Mouse (Mus musculus): ENCODE measurements at regions not wholly inside any gene's neighbourhood (a gene's known extent, or its start where the extent isn't known, plus 50 kb on each side); places are given as distances from the start of the nearest gene placed in this dataset.

DNA sequence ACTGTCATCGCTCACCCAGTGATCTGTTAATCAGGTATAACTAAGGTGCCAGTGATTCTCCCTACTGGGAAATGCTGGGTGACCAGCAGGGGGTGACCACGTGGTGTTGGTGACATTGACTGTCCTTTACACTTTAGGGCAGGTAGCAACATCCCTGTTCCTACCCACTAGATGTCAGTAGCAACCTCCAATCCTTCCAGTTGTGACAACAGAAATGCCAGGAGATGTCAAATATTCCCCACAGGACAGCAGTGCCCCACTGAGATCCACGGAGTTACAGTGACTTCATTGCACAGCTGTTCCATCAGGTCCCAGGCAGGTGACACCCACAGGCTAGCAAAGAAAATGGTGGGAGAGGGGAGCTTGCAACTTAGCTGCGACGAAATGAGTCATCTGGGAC lies 176.0 kb downstream of the 1810013L24Rik start:
- 22% methylated on average over 5 of the region's 5 CpGs for WGBS
- Histone ChIP-seq H3K9ac (ENCODE audit: low read depth, low read length) (no peak overlapping the region), H3K36me3 (ENCODE audit: control insufficient read depth, insufficient read depth, low read length) (no peaks in the 10 kb centered on the region), H3K4me1 (replicated peaks; ENCODE audit: control insufficient read depth, insufficient read depth, low read length) (no peaks in the 10 kb centered on the region), H3K4me3 (ENCODE audit: low read depth, low read length) (no peak overlapping the region), H3K9me3 (ENCODE audit: control insufficient read depth, low read length) (no peaks in the 10 kb centered on the region), H3K27me3 (replicated peaks; ENCODE audit: control insufficient read depth, insufficient read depth, low read length) (no peaks in the 10 kb centered on the region), H3K4me2 (no peak overlapping the region), H3K27ac (ENCODE audit: low read depth, low read length) (no peak overlapping the region)
- ATAC-seq (replicated peaks; ENCODE audit: low FRiP score) (no peak), DNase-seq (ENCODE audit: low spot score) (no peak)

GRCm38 (mm10) chr16:9009361-9010083 lies 179.6 kb downstream of the 1810013L24Rik start:
- Histone ChIP-seq H3K4me2 (no peak overlapping the region), H3K27me3 (replicated peaks; ENCODE audit: control insufficient read depth, insufficient read depth, low read length) (no peaks in the 10 kb centered on the region), H3K9me3 (ENCODE audit: control insufficient read depth, low read length) (no peaks in the 10 kb centered on the region), H3K9ac (ENCODE audit: low read depth, low read length) (no peak overlapping the region), H3K4me3 (ENCODE audit: low read depth, low read length) (no peak overlapping the region), H3K27ac (ENCODE audit: low read depth, low read length) (no peak overlapping the region), H3K36me3 (ENCODE audit: control insufficient read depth, insufficient read depth, low read length) (no peaks in the 10 kb centered on the region), H3K4me1 (replicated peaks; ENCODE audit: control insufficient read depth, insufficient read depth, low read length) (no peaks in the 10 kb centered on the region)
- DNase-seq (ENCODE audit: low spot score) = peak; percentile 40
- 22% methylated on average over 19 of the region's 19 CpGs for WGBS
- ATAC-seq (replicated peaks; ENCODE audit: low FRiP score) = no peak

DNA sequence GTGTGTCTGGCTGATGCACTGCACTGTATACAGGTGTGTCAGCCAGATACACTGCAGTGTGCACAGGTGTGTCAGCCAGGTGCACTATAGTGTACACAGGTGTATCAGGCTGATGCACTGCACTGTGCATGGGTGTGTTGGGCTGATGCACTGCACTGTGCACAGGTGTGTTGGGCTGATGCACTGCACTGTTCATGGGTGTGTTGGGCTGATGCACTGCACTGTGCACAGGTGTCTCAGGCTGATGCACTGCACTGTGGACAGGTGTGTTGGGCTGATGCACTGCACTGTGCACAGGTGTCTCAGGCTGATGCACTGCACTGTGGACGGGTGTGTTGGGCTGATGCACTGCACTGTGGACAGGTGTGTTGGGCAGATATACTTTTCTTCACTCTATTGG lies 181.2 kb downstream of the 1810013L24Rik start:
- no peak overlapping the region for H3K4me2 ChIP-seq
- no peak overlapping the region for H3K4me3 ChIP-seq (ENCODE audit: low read depth, low read length)
- no peaks in the 10 kb centered on the region for H3K9me3 ChIP-seq (ENCODE audit: control insufficient read depth, low read length)
- 75% methylated on average over 1 of the region's 1 CpGs for WGBS
- H3K27ac ChIP-seq (ENCODE audit: low read depth, low read length) = no peak overlapping the region
- ATAC-seq (replicated peaks; ENCODE audit: low FRiP score) (no peak), DNase-seq (ENCODE audit: low spot score) (no peak)
- H3K27me3 ChIP-seq (replicated peaks; ENCODE audit: control insufficient read depth, insufficient read depth, low read length) = no peaks in the 10 kb centered on the region
- H3K4me1 ChIP-seq (replicated peaks; ENCODE audit: control insufficient read depth, insufficient read depth, low read length) = no peaks in the 10 kb centered on the region
- H3K36me3 ChIP-seq (ENCODE audit: control insufficient read depth, insufficient read depth, low read length) = no peaks in the 10 kb centered on the region
- no peak overlapping the region for H3K9ac ChIP-seq (ENCODE audit: low read depth, low read length)

- DNase-seq (ENCODE audit: low spot score) = no peak
- no peaks in the 10 kb centered on the region for H3K36me3 ChIP-seq (ENCODE audit: control insufficient read depth, insufficient read depth, low read length)
- no peaks in the 10 kb centered on the region for H3K27me3 ChIP-seq (replicated peaks; ENCODE audit: control insufficient read depth, insufficient read depth, low read length)
- H3K9ac ChIP-seq (ENCODE audit: low read depth, low read length) = no peak overlapping the region
- H3K4me2 ChIP-seq = no peak overlapping the region
- 68% methylated on average over 4 of the region's 4 CpGs for WGBS
- no peak overlapping the region for H3K4me3 ChIP-seq (ENCODE audit: low read depth, low read length)
- H3K27ac ChIP-seq (ENCODE audit: low read depth, low read length) = no peak overlapping the region
- H3K9me3 ChIP-seq (ENCODE audit: control insufficient read depth, low read length) = no peaks in the 10 kb centered on the region
- ATAC-seq (replicated peaks; ENCODE audit: low FRiP score) = no peak
- no peaks in the 10 kb centered on the region for H3K4me1 ChIP-seq (replicated peaks; ENCODE audit: control insufficient read depth, insufficient read depth, low read length)
Observed at GRCm38 (mm10) chr16:9011691-9012090, 181.8 kb downstream of the 1810013L24Rik start.

- 72% methylated on average over 13 of the region's 13 CpGs for WGBS
- no peak for DNase-seq (ENCODE audit: low spot score)
- no peak overlapping the region for H3K4me2 ChIP-seq
- H3K9ac ChIP-seq (ENCODE audit: low read depth, low read length) = no peak overlapping the region
- H3K4me1 ChIP-seq (replicated peaks; ENCODE audit: control insufficient read depth, insufficient read depth, low read length) = no peaks in the 10 kb centered on the region
- no peak overlapping the region for H3K4me3 ChIP-seq (ENCODE audit: low read depth, low read length)
- no peak for ATAC-seq (replicated peaks; ENCODE audit: low FRiP score)
- H3K27me3 ChIP-seq (replicated peaks; ENCODE audit: control insufficient read depth, insufficient read depth, low read length) = no peaks in the 10 kb centered on the region
- no peak overlapping the region for H3K27ac ChIP-seq (ENCODE audit: low read depth, low read length)
- H3K36me3 ChIP-seq (ENCODE audit: control insufficient read depth, insufficient read depth, low read length) = no peaks in the 10 kb centered on the region
- no peaks in the 10 kb centered on the region for H3K9me3 ChIP-seq (ENCODE audit: control insufficient read depth, low read length)
Observed at GRCm38 (mm10) chr16:9016040-9016761, 186.3 kb downstream of the 1810013L24Rik start.

DNA sequence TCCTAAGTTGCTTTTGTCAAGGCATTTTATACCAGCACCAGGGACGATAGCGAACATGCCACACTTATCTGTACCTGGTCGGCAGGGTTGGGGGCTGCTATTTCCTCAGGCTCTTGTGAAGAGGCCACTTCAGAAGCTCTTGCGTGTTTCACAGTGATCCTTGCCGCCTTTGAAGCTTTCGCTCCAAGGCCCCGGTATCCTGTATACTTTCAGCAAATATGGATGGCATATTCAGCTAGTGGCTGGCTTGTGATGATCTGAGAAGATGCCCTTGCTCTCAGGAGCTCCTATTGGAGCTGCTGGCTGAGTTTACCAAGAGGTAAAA lies 186.8 kb downstream of the 1810013L24Rik start:
- 85% methylated on average over 7 of the region's 7 CpGs for WGBS
- Histone ChIP-seq H3K27ac (ENCODE audit: low read depth, low read length) (no peak overlapping the region), H3K4me2 (no peak overlapping the region), H3K4me3 (ENCODE audit: low read depth, low read length) (no peak overlapping the region), H3K9ac (ENCODE audit: low read depth, low read length) (no peak overlapping the region), H3K9me3 (ENCODE audit: control insufficient read depth, low read length) (no peaks in the 10 kb centered on the region), H3K4me1 (replicated peaks; ENCODE audit: control insufficient read depth, insufficient read depth, low read length) (no peaks in the 10 kb centered on the region), H3K36me3 (ENCODE audit: control insufficient read depth, insufficient read depth, low read length) (no peaks in the 10 kb centered on the region), H3K27me3 (replicated peaks; ENCODE audit: control insufficient read depth, insufficient read depth, low read length) (no peaks in the 10 kb centered on the region)
- DNase-seq (ENCODE audit: low spot score) (no peak), ATAC-seq (replicated peaks; ENCODE audit: low FRiP score) (no peak)

DNA sequence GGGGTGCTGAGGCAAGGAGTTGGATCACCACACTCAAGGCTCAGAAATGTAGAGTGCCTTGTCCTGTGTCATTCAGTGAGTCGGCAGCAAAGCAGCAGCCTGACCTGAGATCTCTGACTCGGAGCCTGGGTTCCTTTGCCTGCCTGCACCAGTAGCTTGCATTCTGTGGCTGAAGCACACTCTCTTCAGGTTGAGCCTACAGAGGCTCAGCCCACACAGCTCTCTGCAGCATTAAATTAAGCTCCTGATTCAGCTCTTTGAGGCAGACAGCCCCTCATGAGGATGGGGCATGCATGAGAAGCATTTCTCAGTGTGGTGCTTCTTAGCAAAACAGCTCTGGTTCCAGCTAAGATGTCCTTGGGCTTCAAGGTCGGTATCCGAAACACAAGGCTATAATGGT lies 200.8 kb downstream of the 1810013L24Rik start:
- no peak overlapping the region for H3K9ac ChIP-seq (ENCODE audit: low read depth, low read length)
- H3K4me3 ChIP-seq (ENCODE audit: low read depth, low read length) = no peak overlapping the region
- H3K4me2 ChIP-seq = no peak overlapping the region
- no peaks in the 10 kb centered on the region for H3K27me3 ChIP-seq (replicated peaks; ENCODE audit: control insufficient read depth, insufficient read depth, low read length)
- ATAC-seq (replicated peaks; ENCODE audit: low FRiP score) (no peak), DNase-seq (ENCODE audit: low spot score) (no peak)
- no peaks in the 10 kb centered on the region for H3K36me3 ChIP-seq (ENCODE audit: control insufficient read depth, insufficient read depth, low read length)
- no peaks in the 10 kb centered on the region for H3K4me1 ChIP-seq (replicated peaks; ENCODE audit: control insufficient read depth, insufficient read depth, low read length)
- 74% methylated on average over 4 of the region's 4 CpGs for WGBS
- H3K9me3 ChIP-seq (ENCODE audit: control insufficient read depth, low read length) = no peaks in the 10 kb centered on the region
- H3K27ac ChIP-seq (ENCODE audit: low read depth, low read length) = no peak overlapping the region

DNA sequence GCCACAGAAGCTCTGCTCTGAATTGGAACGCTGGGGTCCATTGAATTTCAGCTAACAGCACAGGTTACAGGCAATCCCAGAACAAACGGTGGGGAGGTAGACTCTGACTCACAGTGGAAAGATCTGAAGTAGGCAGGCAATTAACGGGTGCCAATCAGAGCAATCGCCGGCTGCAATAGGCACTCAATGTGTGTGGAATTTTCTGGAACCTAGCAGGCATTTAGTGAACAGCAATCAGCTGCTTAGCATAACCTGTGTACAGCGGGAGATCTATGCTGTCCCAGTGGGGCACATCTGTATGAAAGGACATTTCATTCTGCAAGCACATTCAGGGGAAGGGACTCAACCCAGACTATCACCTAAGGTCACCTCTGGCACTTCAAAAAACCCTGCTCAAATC lies 213.4 kb downstream of the 1810013L24Rik start:
- ATAC-seq (replicated peaks; ENCODE audit: low FRiP score) = no peak
- 76% methylated on average over 6 of the region's 6 CpGs for WGBS
- Histone ChIP-seq H3K27ac (ENCODE audit: low read depth, low read length) (no peak overlapping the region), H3K4me1 (replicated peaks; ENCODE audit: control insufficient read depth, insufficient read depth, low read length) (no peaks in the 10 kb centered on the region), H3K9ac (ENCODE audit: low read depth, low read length) (no peak overlapping the region), H3K36me3 (ENCODE audit: control insufficient read depth, insufficient read depth, low read length) (no peaks in the 10 kb centered on the region), H3K9me3 (ENCODE audit: control insufficient read depth, low read length) (no peaks in the 10 kb centered on the region), H3K4me2 (no peak overlapping the region), H3K4me3 (ENCODE audit: low read depth, low read length) (no peak overlapping the region), H3K27me3 (replicated peaks; ENCODE audit: control insufficient read depth, insufficient read depth, low read length) (no peaks in the 10 kb centered on the region)
- no peak for DNase-seq (ENCODE audit: low spot score)

DNA sequence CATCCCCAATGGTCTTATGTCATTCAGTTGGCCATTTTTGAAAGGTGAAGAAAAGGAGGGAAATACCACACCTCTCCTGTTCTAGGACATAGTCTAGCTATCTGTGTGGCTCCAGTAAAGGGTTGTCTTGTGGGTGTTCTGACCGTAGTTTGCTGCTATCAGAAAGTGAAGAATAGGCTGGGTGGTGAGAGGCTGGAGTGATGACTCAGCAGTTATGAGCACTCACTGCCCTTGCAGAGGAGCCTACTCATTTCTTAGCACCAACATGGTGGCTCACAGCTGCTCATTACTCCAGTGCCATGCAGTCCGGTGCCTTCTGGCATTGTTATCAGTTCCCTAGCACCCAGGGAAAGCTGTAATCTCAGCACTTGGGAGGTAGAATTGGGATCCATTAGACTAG lies 217.0 kb downstream of the 1810013L24Rik start:
- H3K9ac ChIP-seq (ENCODE audit: low read depth, low read length) = no peak overlapping the region
- H3K9me3 ChIP-seq (ENCODE audit: control insufficient read depth, low read length) = no peaks in the 10 kb centered on the region; the same call in 1 of the 2 replicates
- H3K27ac ChIP-seq (ENCODE audit: low read depth, low read length) = no peak overlapping the region
- no peaks in the 10 kb centered on the region for H3K27me3 ChIP-seq (replicated peaks; ENCODE audit: control insufficient read depth, insufficient read depth, low read length)
- no peaks in the 10 kb centered on the region for H3K36me3 ChIP-seq (ENCODE audit: control insufficient read depth, insufficient read depth, low read length)
- no peaks in the 10 kb centered on the region for H3K4me1 ChIP-seq (replicated peaks; ENCODE audit: control insufficient read depth, insufficient read depth, low read length)
- ATAC-seq (replicated peaks; ENCODE audit: low FRiP score) = no peak; the same call in 1 of the 2 replicates
- no peak overlapping the region for H3K4me2 ChIP-seq
- WGBS = 55% methylated on average over 2 of the region's 2 CpGs
- no peak for DNase-seq (ENCODE audit: low spot score)
- no peak overlapping the region for H3K4me3 ChIP-seq (ENCODE audit: low read depth, low read length)
